Mouse (Mus musculus): ENCODE results near the gene Fam151a. TPM values are rescaled to one million over a fixed set of nuclear protein-coding genes. Genes with fewer than 3 reads are reported as not detected.

The Fam151a gene
- 0.05 TPM in 1 of 2 replicates, not detected in the other for polyA plus RNA-seq (2012; rRNA removed)

GRCm38 (mm10) chr4:106733636-106734035, at the start of gene Fam151a:
TSS of gene Fam151a (plus strand) at chr4:106733889.

GRCm38 (mm10) chr4:106730814-106731213, 2.9 kb upstream of the Fam151a start, which contains the start of gene Mroh7:
TSS of gene Mroh7 (minus strand) at chr4:106730925.

Other genes starting within 250 kb of the Fam151a start
- not detected in 2 replicates for gene Bsnd, start 241.6 kb upstream of the Fam151a start, polyA plus RNA-seq (2012; rRNA removed)
- 66.1 and 69.8 TPM in 2 replicates for gene Dhcr24, start 172.9 kb upstream of the Fam151a start, polyA plus RNA-seq (2012; rRNA removed)
- gene Lexm, start 116.6 kb upstream of the Fam151a start, polyA plus RNA-seq (2012; rRNA removed) = 0.05 TPM in 1 of 2 replicates, not detected in the other
- 1.5 and 2.6 TPM in 2 replicates for gene Ttc22, start 111.5 kb upstream of the Fam151a start, polyA plus RNA-seq (2012; rRNA removed)
- gene Pars2, start 82.8 kb upstream of the Fam151a start, polyA plus RNA-seq (2012; rRNA removed) = 10.4 and 11.6 TPM in 2 replicates
- gene Ttc4, start 54.9 kb upstream of the Fam151a start, polyA plus RNA-seq (2012; rRNA removed) = 189 and 203 TPM in 2 replicates
- 1.5 TPM in 2 replicates for gene Mroh7, start 3.0 kb upstream of the Fam151a start, polyA plus RNA-seq (2012; rRNA removed)
- 1.5 and 2.3 TPM in 2 replicates for gene Acot11, start 71.1 kb downstream of the Fam151a start, polyA plus RNA-seq (2012; rRNA removed)
- gene Ssbp3, start 176.8 kb downstream of the Fam151a start, polyA plus RNA-seq (2012; rRNA removed) = 258 and 267 TPM in 2 replicates

Data from central nervous system, embryonic 14 days (tissue).